Mouse (Mus musculus) ES-Bruce4 (cell line): Measurements from ENCODE around the gene Prickle2.

Source experiments
- CTCF ChIP-seq: IDR thresholded peaks from one replicate; pipeline ENCODE4 v1.8.1; 2011; ENCODE audit warnings: low read depth, low read length
- EP300 ChIP-seq: IDR thresholded peaks from 2 replicates; pipeline ENCODE4 v1.6.1; 2011; ENCODE audit warnings: low read depth, low read length; ENCODE audit not compliant: insufficient read depth
- POLR2A ChIP-seq: IDR thresholded peaks from one replicate; pipeline ENCODE4 v1.8.1; 2011; ENCODE audit warnings: low read length; ENCODE audit not compliant: insufficient read depth

DNA sequence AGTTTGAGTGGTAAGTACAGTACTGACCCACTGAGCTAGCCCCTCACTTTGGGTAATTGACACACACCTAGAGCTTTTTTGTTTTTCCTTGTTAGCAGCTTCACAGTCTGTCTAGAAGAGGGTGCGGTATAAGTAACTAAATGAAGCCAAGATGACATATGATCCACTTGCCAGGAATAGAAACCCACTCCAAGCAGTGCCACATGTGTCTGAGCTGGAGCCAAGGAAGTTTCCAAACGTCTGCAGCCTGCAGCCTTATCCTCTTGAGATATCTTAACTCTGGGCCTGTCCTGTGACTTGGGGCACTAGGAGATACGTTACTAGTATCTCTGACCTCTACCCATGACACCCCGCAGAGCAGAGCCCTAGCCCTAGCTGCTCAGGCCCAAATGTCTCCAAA, 43.5 kb upstream of the Prickle2 start:
- TF ChIP-seq CTCF: no peak
- no peak for TF ChIP-seq POLR2A
- TF ChIP-seq EP300: no peak
